Comparison of ENCODE assay signal across 8 mouse cellular contexts in the genomic region with DNA sequence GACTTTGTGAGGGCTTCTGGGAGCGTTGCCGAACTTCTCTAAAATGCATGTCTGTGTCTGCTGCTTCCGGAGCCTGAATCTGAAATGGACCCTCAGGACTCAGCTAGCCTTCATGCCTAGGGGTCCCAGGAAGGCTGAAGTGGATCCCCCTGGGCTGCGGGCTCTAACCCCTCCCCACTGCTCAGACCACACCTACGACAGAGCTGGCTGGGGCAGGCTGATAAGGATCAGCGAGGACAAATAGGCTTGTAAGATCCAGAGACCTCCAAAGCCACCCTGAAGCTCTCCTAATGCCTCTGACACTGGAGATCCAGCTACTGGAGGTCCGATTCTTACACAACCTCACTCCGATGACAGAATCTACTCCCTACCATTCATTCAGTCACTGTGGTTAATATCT. TPM values are rescaled to one million over a fixed set of nuclear protein-coding genes. Genes with fewer than 3 reads are reported as not detected.
DNase-seq lines count a peak whose midpoint lies in the region; ATAC-seq and TF ChIP-seq lines count a peak whose summit lies in the region.

No protein-coding gene starts in this region.

- in situ Hi-C loops in ES-E14 (cut with MboI; ENCODE audit: low sequenced_read_pairs in 2 of 2, unreplicated experiment in 2 of 2) = no loop called here

- no peak for ATAC-seq in heart, embryonic 13.5 days (ENCODE audit: extremely low read depth, insufficient number of reproducible peaks, low FRiP score, low TSS enrichment)
- peak; percentile 5; the same call in 1 of the 2 replicates for ATAC-seq in megakaryocyte, adult 5-6 weeks (ENCODE audit: poor library complexity, severe bottlenecking)

- WGBS in heart, embryonic 13.5 days = 8% methylated on average over 8 of the region's 8 CpGs
- WGBS in hindbrain, embryonic 10.5 days = 11% methylated on average over 8 of the region's 8 CpGs

- peak overlapping the region; percentile 33 for H3K27ac ChIP-seq in heart, embryonic 13.5 days (replicated peaks)
- H3K27ac ChIP-seq in ES-E14 (ENCODE audit: insufficient read depth, low read depth, low read length, poor library complexity, severe bottlenecking) = no peak overlapping the region
- H3K27ac ChIP-seq in hindbrain, embryonic 10.5 days = peak overlapping the region; percentile 78

- peaks cover 73% of the 10 kb centered on the region for H3K4me1 ChIP-seq in heart, embryonic 13.5 days
- peaks cover 4 to 5% of the 10 kb centered on the region in 2 experiments; a peak in 2 of 4 replicates for H3K4me1 ChIP-seq in ES-E14 (ENCODE audit: control insufficient read depth in 2 of 2, insufficient read depth in 2 of 2, low read length in 2 of 2, poor library complexity in 1 of 2)
- H3K4me1 ChIP-seq in hindbrain, embryonic 10.5 days (replicated peaks) = peaks cover 62% of the 10 kb centered on the region

- H3K9ac ChIP-seq in heart, embryonic 13.5 days = peak overlapping the region; percentile 72
- H3K9ac ChIP-seq in ES-E14 (ENCODE audit: insufficient read depth, low read depth, low read length, poor library complexity, severe bottlenecking) = peak overlapping the region; percentile 18; the same call in 1 of the 2 replicates

- H3K36me3 ChIP-seq in heart, embryonic 13.5 days = peaks cover 18% of the 10 kb centered on the region
- H3K36me3 ChIP-seq in ES-E14 (ENCODE audit: control insufficient read depth, insufficient read depth, low read length, poor library complexity, severe bottlenecking) = no peaks in the 10 kb centered on the region
- H3K36me3 ChIP-seq in hindbrain, embryonic 10.5 days = peaks cover 10% of the 10 kb centered on the region; the same call in 1 of the 2 replicates

- H3K4me2 ChIP-seq in heart, embryonic 13.5 days = peak overlapping the region; percentile 72

- DNase-seq in heart, postnatal 36 days = no peak
- DNase-seq in ES-E14 (ENCODE audit: low read depth, low spot score) = no peak
- no peak for DNase-seq in hindbrain, embryonic 10.5 days (ENCODE audit: low spot score)
- DNase-seq in thymus, postnatal 25 days = no peak
- no peak for DNase-seq in cerebellum, adult 8-10 months
- DNase-seq in frontal cortex, adult 2 months (ENCODE audit: extremely low spot score in 1 of 2, low spot score in 1 of 2) = no peak

- intact Hi-C loops in heart, postnatal 36 days (cut with DNase I) = no loop called here

- peaks cover 8% of the 10 kb centered on the region for H3K27me3 ChIP-seq in heart, embryonic 13.5 days (replicated peaks)
- peaks cover 82% of the 10 kb centered on the region for H3K27me3 ChIP-seq in hindbrain, embryonic 10.5 days (ENCODE audit: insufficient read depth, poor library complexity, severe bottlenecking)

- peak overlapping the region; percentile 54 for H3K4me3 ChIP-seq in heart, embryonic 13.5 days
- H3K4me3 ChIP-seq in ES-E14 (ENCODE audit: insufficient read depth in 1 of 2, low read depth in 1 of 2, low read length in 2 of 2, poor library complexity in 1 of 2, severe bottlenecking in 1 of 2) = peak overlapping the region; percentile 40 to 65
- peak overlapping the region; percentile 48 for H3K4me3 ChIP-seq in hindbrain, embryonic 10.5 days

- no peaks in the 10 kb centered on the region for H3K9me3 ChIP-seq in heart, embryonic 13.5 days
- no peaks in the 10 kb centered on the region for H3K9me3 ChIP-seq in ES-E14 (ENCODE audit: control insufficient read depth, insufficient read depth, low read depth, low read length)
- H3K9me3 ChIP-seq in hindbrain, embryonic 10.5 days = no peaks in the 10 kb centered on the region

TF ChIP-seq in ES-E14, 5 proteins besides CTCF, POLR2A, EP300 and RAD21:
- TF ChIP-seq CHD2 (IDR thresholded peaks at IDR 0.05; ENCODE audit: low read depth, low read length) = no peak
- TF ChIP-seq ZNF384 (IDR thresholded peaks at IDR 0.05; ENCODE audit: low read depth, low read length) = no peak
- no peak for TF ChIP-seq ZC3H11A (IDR thresholded peaks at IDR 0.05; ENCODE audit: borderline replicate concordance, low read depth, low read length)
- no peak for TF ChIP-seq MAFK (IDR thresholded peaks at IDR 0.05; ENCODE audit: insufficient read depth, low read depth, low read length)
- TF ChIP-seq HCFC1 (IDR thresholded peaks at IDR 0.05; ENCODE audit: borderline replicate concordance, insufficient read depth, low read length) = no peak

RNA-seq across cellular contexts. Expression of a gene that starts 8.6 kb away (rescaled TPM):
- 3,771 and 4,285 TPM in 2 replicates for polyA plus RNA-seq in heart, embryonic 13.5 days (2015; fragmentation: Nextera tagmentation; extraction: Ambion mirVana)
- over 10,000 TPM; 10,942 to 11,353 TPM for total RNA-seq in heart, postnatal 36 days (2021)
- 0.48 and 0.89 TPM in 2 replicates for total RNA-seq in ES-E14 (2012; rRNA removed)
- polyA plus RNA-seq in hindbrain, embryonic 10.5 days (2016; fragmentation: Nextera tagmentation; extraction: Ambion mirVana) = 2.0 TPM in 1 of 2 replicates, not detected in the other
- total RNA-seq in megakaryocyte, adult 5-6 weeks (2015) = not detected in 2 replicates
- not detected in 2 replicates for total RNA-seq in megakaryocyte, adult 5-6 weeks (2017)
- polyA plus RNA-seq in frontal cortex, adult 2 months (2012; rRNA removed) = 0.32 and 0.46 TPM in 2 replicates

RNA-seq across cellular contexts. Expression of a gene that starts 13.8 kb away (rescaled TPM):
- polyA plus RNA-seq in heart, embryonic 13.5 days (2015; fragmentation: Nextera tagmentation; extraction: Ambion mirVana) = 31.2 and 33.3 TPM in 2 replicates
- total RNA-seq in heart, postnatal 36 days (2021) = 1 to 10 TPM; 6.5 to 6.6 TPM
- 3.2 and 6.8 TPM in 2 replicates for total RNA-seq in ES-E14 (2012; rRNA removed)
- 31.6 and 38.7 TPM in 2 replicates for polyA plus RNA-seq in hindbrain, embryonic 10.5 days (2016; fragmentation: Nextera tagmentation; extraction: Ambion mirVana)
- total RNA-seq in megakaryocyte, adult 5-6 weeks (2015) = not detected in 2 replicates
- 0.77 TPM in 1 of 2 replicates, not detected in the other for total RNA-seq in megakaryocyte, adult 5-6 weeks (2017)
- polyA plus RNA-seq in frontal cortex, adult 2 months (2012; rRNA removed) = 6.9 and 9.1 TPM in 2 replicates

Comparison
In these comparisons a context has a peak if more than half of its experiments do, and no peak if none do; other contexts are left out.
1. RNA of a gene that starts 8.6 kb away (total RNA-seq): 10,942 to 11,353 TPM in heart, postnatal 36 days; 0.48 to 0.89 TPM in ES-E14 and not detected in megakaryocyte, adult 5-6 weeks; every median in the first group is over 1,000 times any median in the second.
2. Peak in every context shown above with its lines, with median percentiles within 50 percentile points of each other: H3K4me3 ChIP-seq.